Mouse (Mus musculus): Measurements from ENCODE around the gene Tsga10ip. TPM values are rescaled to one million over a fixed set of nuclear protein-coding genes. Genes with fewer than 3 reads are reported as not detected.

Gene Tsga10ip
- polyA plus RNA-seq (2012; rRNA removed) (0.13 and 0.14 TPM in 2 replicates), polyA plus RNA-seq (2014; fragmentation: Nextera tagmentation; extraction: Ambion mirVana) (0.18 TPM in 1 of 2 replicates, not detected in the other)

- Histone ChIP-seq H3K9me3 (ENCODE audit: control insufficient read depth, low read length) (no peaks in the 10 kb centered on the region), H3K4me1 (ENCODE audit: control insufficient read depth, insufficient read depth, low read length) (no peaks in the 10 kb centered on the region), H3K4me3 (replicated peaks; ENCODE audit: low read length) (no peak within 1 kb of the TSS), H3K27me3 (ENCODE audit: control insufficient read depth, insufficient read depth, low read length) (no peaks in the 10 kb centered on the region), H3K36me3 (ENCODE audit: control insufficient read depth, insufficient read depth, low read length) (no peaks in the 10 kb centered on the region), H3K27ac (replicated peaks; ENCODE audit: low read depth, low read length) (no peak within 1 kb of the TSS), H3K9ac (ENCODE audit: low read depth, low read length, severe bottlenecking) (no peak within 1 kb of the TSS), H3K4me2 (replicated peaks; ENCODE audit: low read depth, low read length, severe bottlenecking) (no peak within 1 kb of the TSS)
- DNase-seq (ENCODE audit: low spot score) (no peak), ATAC-seq (ENCODE audit: low FRiP score, low read depth) (no peak)
- 60% methylated on average over 8 of the region's 8 CpGs for WGBS
- TF ChIP-seq POLR2A (IDR thresholded peaks at IDR 0.05; ENCODE audit: borderline replicate concordance, extremely low read depth, insufficient read depth, insufficient read length), result no peak
Observed at GRCm38 (mm10) chr19:5402293-5402692, at the start of gene Tsga10ip. TSS of gene Tsga10ip (minus strand) at chr19:5402526.

GRCm38 (mm10) chr19:5451766-5452165 lies 49.4 kb upstream of the Tsga10ip start:
- no peak overlapping the region for H3K9ac ChIP-seq (ENCODE audit: low read depth, low read length, severe bottlenecking)
- H3K4me1 ChIP-seq (ENCODE audit: control insufficient read depth, insufficient read depth, low read length), result peaks cover 18% of the 10 kb centered on the region
- no peak overlapping the region for H3K4me3 ChIP-seq (replicated peaks; ENCODE audit: low read length)
- DNase-seq (ENCODE audit: low spot score) (no peak), ATAC-seq (ENCODE audit: low FRiP score, low read depth) (no peak)
- H3K4me2 ChIP-seq (replicated peaks; ENCODE audit: low read depth, low read length, severe bottlenecking), result no peak overlapping the region
- H3K9me3 ChIP-seq (ENCODE audit: control insufficient read depth, low read length), result no peaks in the 10 kb centered on the region
- no peak overlapping the region for H3K27ac ChIP-seq (replicated peaks; ENCODE audit: low read depth, low read length)
- peaks cover 30% of the 10 kb centered on the region for H3K27me3 ChIP-seq (ENCODE audit: control insufficient read depth, insufficient read depth, low read length)
- no peak for TF ChIP-seq POLR2A (IDR thresholded peaks at IDR 0.05; ENCODE audit: borderline replicate concordance, extremely low read depth, insufficient read depth, insufficient read length)
- peaks cover 10% of the 10 kb centered on the region for H3K36me3 ChIP-seq (ENCODE audit: control insufficient read depth, insufficient read depth, low read length)
- 84% methylated on average over 6 of the region's 6 CpGs for WGBS

GRCm38 (mm10) chr19:5449673-5450072 lies 47.3 kb upstream of the Tsga10ip start:
- DNase-seq (ENCODE audit: low spot score), result no peak
- H3K4me2 ChIP-seq (replicated peaks; ENCODE audit: low read depth, low read length, severe bottlenecking), result no peak overlapping the region
- TF ChIP-seq POLR2A (IDR thresholded peaks at IDR 0.05; ENCODE audit: borderline replicate concordance, extremely low read depth, insufficient read depth, insufficient read length), result no peak
- no peak overlapping the region for H3K27ac ChIP-seq (replicated peaks; ENCODE audit: low read depth, low read length)
- H3K4me1 ChIP-seq (ENCODE audit: control insufficient read depth, insufficient read depth, low read length), result peaks cover 9% of the 10 kb centered on the region
- H3K36me3 ChIP-seq (ENCODE audit: control insufficient read depth, insufficient read depth, low read length), result peaks cover 10% of the 10 kb centered on the region
- ATAC-seq (ENCODE audit: low FRiP score, low read depth), result no peak
- peaks cover 40% of the 10 kb centered on the region for H3K27me3 ChIP-seq (ENCODE audit: control insufficient read depth, insufficient read depth, low read length)
- no peak overlapping the region for H3K9ac ChIP-seq (ENCODE audit: low read depth, low read length, severe bottlenecking)
- no peaks in the 10 kb centered on the region for H3K9me3 ChIP-seq (ENCODE audit: control insufficient read depth, low read length)
- H3K4me3 ChIP-seq (replicated peaks; ENCODE audit: low read length), result no peak overlapping the region
- WGBS, result 85% methylated on average over 3 of the region's 3 CpGs

GRCm38 (mm10) chr19:5448354-5449150 lies 46.2 kb upstream of the Tsga10ip start:
- Histone ChIP-seq H3K27ac (replicated peaks; ENCODE audit: low read depth, low read length) (no peak overlapping the region), H3K4me3 (replicated peaks; ENCODE audit: low read length) (peak overlapping the region; percentile 51), H3K9me3 (ENCODE audit: control insufficient read depth, low read length) (no peaks in the 10 kb centered on the region), H3K4me1 (ENCODE audit: control insufficient read depth, insufficient read depth, low read length) (peaks cover 9% of the 10 kb centered on the region), H3K4me2 (replicated peaks; ENCODE audit: low read depth, low read length, severe bottlenecking) (peak overlapping the region; percentile 94), H3K36me3 (ENCODE audit: control insufficient read depth, insufficient read depth, low read length) (peaks cover under 1% of the 10 kb centered on the region; the same call in 1 of the 2 replicates), H3K9ac (ENCODE audit: low read depth, low read length, severe bottlenecking) (0 out of 2 replicates have a peak overlapping the region, but pooled peaks have one; percentile 45), H3K27me3 (ENCODE audit: control insufficient read depth, insufficient read depth, low read length) (peaks cover 40% of the 10 kb centered on the region)
- no peak for ATAC-seq (ENCODE audit: low FRiP score, low read depth)
- WGBS, result 6% methylated on average over 31 of the region's 36 CpGs
- no peak for TF ChIP-seq POLR2A (IDR thresholded peaks at IDR 0.05; ENCODE audit: borderline replicate concordance, extremely low read depth, insufficient read depth, insufficient read length)
- no peak for DNase-seq (ENCODE audit: low spot score)

- Histone ChIP-seq H3K27me3 (ENCODE audit: control insufficient read depth, insufficient read depth, low read length) (peaks cover 40% of the 10 kb centered on the region), H3K9me3 (ENCODE audit: control insufficient read depth, low read length) (no peaks in the 10 kb centered on the region), H3K36me3 (ENCODE audit: control insufficient read depth, insufficient read depth, low read length) (no peaks in the 10 kb centered on the region), H3K4me3 (replicated peaks; ENCODE audit: low read length) (peak within 1 kb of the TSS; percentile 51), H3K27ac (replicated peaks; ENCODE audit: low read depth, low read length) (no peak within 1 kb of the TSS), H3K4me1 (ENCODE audit: control insufficient read depth, insufficient read depth, low read length) (peaks cover 9% of the 10 kb centered on the region), H3K9ac (ENCODE audit: low read depth, low read length, severe bottlenecking) (peak within 1 kb of the TSS; percentile 45), H3K4me2 (replicated peaks; ENCODE audit: low read depth, low read length, severe bottlenecking) (peak within 1 kb of the TSS; percentile 94)
- TF ChIP-seq POLR2A (IDR thresholded peaks at IDR 0.05; ENCODE audit: borderline replicate concordance, extremely low read depth, insufficient read depth, insufficient read length), result no peak
- peak; percentile 60 for ATAC-seq (ENCODE audit: low FRiP score, low read depth)
- peak; percentile 41 for DNase-seq (ENCODE audit: low spot score)
- 2% methylated on average over 58 of the region's 70 CpGs for WGBS
Observed at GRCm38 (mm10) chr19:5447515-5448353, 45.4 kb upstream of the Tsga10ip start, which contains the start of gene Fosl1. TSS of gene Fosl1 (plus strand) at chr19:5447547.

Data from limb, embryonic 14.5 days (tissue).